Mouse (Mus musculus): ENCODE data around the gene Zfand2b. TPM values are rescaled to one million over a fixed set of nuclear protein-coding genes. Genes with fewer than 3 reads are reported as not detected.

Gene Zfand2b
- polyA plus RNA-seq (2014; fragmentation: Nextera tagmentation; extraction: Ambion mirVana) = 37.0 and 37.6 TPM in 2 replicates

GRCm38 (mm10) chr1:75168472-75169464 lies at the start of gene Zfand2b:
Zfand2b (plus strand) TSS chr1:75168646.
- 1% methylated on average over 54 of the region's 59 CpGs for WGBS
- H3K27me3 ChIP-seq (replicated peaks; ENCODE audit: control insufficient read depth, insufficient read depth, low read length) = no peaks in the 10 kb centered on the region
- peaks cover 7% of the 10 kb centered on the region for H3K4me1 ChIP-seq (ENCODE audit: control insufficient read depth, insufficient read depth, low read length)
- H3K27ac ChIP-seq (replicated peaks; ENCODE audit: low read depth, low read length) = peak within 1 kb of the TSS; percentile 85
- H3K4me2 ChIP-seq (ENCODE audit: low read depth, low read length) = peak within 1 kb of the TSS; percentile 62
- ATAC-seq (ENCODE audit: low read depth) (peak; percentile 97), DNase-seq (ENCODE audit: low spot score) (peak; percentile 97)
- peak within 1 kb of the TSS; percentile 63 for H3K4me3 ChIP-seq (ENCODE audit: low read depth, low read length)
- peaks cover 40% of the 10 kb centered on the region for H3K36me3 ChIP-seq (ENCODE audit: control insufficient read depth, insufficient read depth, low read length)
- H3K9ac ChIP-seq (ENCODE audit: low read depth, low read length) = peak within 1 kb of the TSS; percentile 75
- no peaks in the 10 kb centered on the region for H3K9me3 ChIP-seq (ENCODE audit: control insufficient read depth, low read length)

- H3K9ac ChIP-seq (ENCODE audit: low read depth, low read length) = no peak overlapping the region
- WGBS = 84% methylated on average over 3 of the region's 3 CpGs
- no peak overlapping the region for H3K4me3 ChIP-seq (ENCODE audit: low read depth, low read length)
- no peak overlapping the region for H3K27ac ChIP-seq (replicated peaks; ENCODE audit: low read depth, low read length)
- peaks cover 7% of the 10 kb centered on the region for H3K4me1 ChIP-seq (ENCODE audit: control insufficient read depth, insufficient read depth, low read length)
- no peak for ATAC-seq (ENCODE audit: low read depth)
- no peaks in the 10 kb centered on the region for H3K36me3 ChIP-seq (ENCODE audit: control insufficient read depth, insufficient read depth, low read length)
- DNase-seq (ENCODE audit: low spot score) = no peak
- no peak overlapping the region for H3K4me2 ChIP-seq (ENCODE audit: low read depth, low read length)
- H3K27me3 ChIP-seq (replicated peaks; ENCODE audit: control insufficient read depth, insufficient read depth, low read length) = no peaks in the 10 kb centered on the region
- no peaks in the 10 kb centered on the region for H3K9me3 ChIP-seq (ENCODE audit: control insufficient read depth, low read length)
Observed at GRCm38 (mm10) chr1:75122211-75122610, 46.2 kb upstream of the Zfand2b start.

GRCm38 (mm10) chr1:75124346-75125321 lies 43.8 kb upstream of the Zfand2b start, which contains the start of gene Nhej1:
Nhej1 (minus strand) TSS chr1:75125200.
- Histone ChIP-seq H3K27ac (replicated peaks; ENCODE audit: low read depth, low read length) (peak within 1 kb of the TSS; percentile 96), H3K36me3 (ENCODE audit: control insufficient read depth, insufficient read depth, low read length) (no peaks in the 10 kb centered on the region), H3K9me3 (ENCODE audit: control insufficient read depth, low read length) (no peaks in the 10 kb centered on the region), H3K4me3 (ENCODE audit: low read depth, low read length) (peak within 1 kb of the TSS; percentile 60), H3K4me2 (ENCODE audit: low read depth, low read length) (peak within 1 kb of the TSS; percentile 54), H3K9ac (ENCODE audit: low read depth, low read length) (peak within 1 kb of the TSS; percentile 75), H3K27me3 (replicated peaks; ENCODE audit: control insufficient read depth, insufficient read depth, low read length) (no peaks in the 10 kb centered on the region), H3K4me1 (ENCODE audit: control insufficient read depth, insufficient read depth, low read length) (peaks cover 7% of the 10 kb centered on the region)
- 2% methylated on average over 56 of the region's 56 CpGs for WGBS
- peak; percentile 98 for DNase-seq (ENCODE audit: low spot score)
- ATAC-seq (ENCODE audit: low read depth) = peak; percentile 96

- ATAC-seq (ENCODE audit: low read depth) = no peak
- Histone ChIP-seq H3K27me3 (replicated peaks; ENCODE audit: control insufficient read depth, insufficient read depth, low read length) (no peaks in the 10 kb centered on the region), H3K36me3 (ENCODE audit: control insufficient read depth, insufficient read depth, low read length) (no peaks in the 10 kb centered on the region), H3K4me1 (ENCODE audit: control insufficient read depth, insufficient read depth, low read length) (peaks cover 7% of the 10 kb centered on the region), H3K27ac (replicated peaks; ENCODE audit: low read depth, low read length) (peak overlapping the region; percentile 96), H3K4me3 (ENCODE audit: low read depth, low read length) (peak overlapping the region; percentile 60), H3K4me2 (ENCODE audit: low read depth, low read length) (peak overlapping the region; percentile 54), H3K9me3 (ENCODE audit: control insufficient read depth, low read length) (no peaks in the 10 kb centered on the region), H3K9ac (ENCODE audit: low read depth, low read length) (peak overlapping the region; percentile 75)
- WGBS = 30% methylated on average over 5 of the region's 5 CpGs
- no peak for DNase-seq (ENCODE audit: low spot score)
Observed at GRCm38 (mm10) chr1:75125418-75125817, 43.0 kb upstream of the Zfand2b start.

- Histone ChIP-seq H3K27me3 (replicated peaks; ENCODE audit: control insufficient read depth, insufficient read depth, low read length) (no peaks in the 10 kb centered on the region), H3K9ac (ENCODE audit: low read depth, low read length) (no peak overlapping the region), H3K36me3 (ENCODE audit: control insufficient read depth, insufficient read depth, low read length) (no peaks in the 10 kb centered on the region), H3K9me3 (ENCODE audit: control insufficient read depth, low read length) (no peaks in the 10 kb centered on the region), H3K4me2 (ENCODE audit: low read depth, low read length) (no peak overlapping the region), H3K4me1 (ENCODE audit: control insufficient read depth, insufficient read depth, low read length) (peaks cover 7% of the 10 kb centered on the region), H3K4me3 (ENCODE audit: low read depth, low read length) (no peak overlapping the region), H3K27ac (replicated peaks; ENCODE audit: low read depth, low read length) (no peak overlapping the region)
- ATAC-seq (ENCODE audit: low read depth) (no peak), DNase-seq (ENCODE audit: low spot score) (no peak)
- 63% methylated on average over 3 of the region's 3 CpGs for WGBS
Observed at GRCm38 (mm10) chr1:75128641-75129040, 39.8 kb upstream of the Zfand2b start.

- 65% methylated on average over 12 of the region's 12 CpGs for WGBS
- no peak within 1 kb of the TSS for H3K9ac ChIP-seq (ENCODE audit: low read depth, low read length)
- H3K4me2 ChIP-seq (ENCODE audit: low read depth, low read length) = no peak within 1 kb of the TSS
- no peaks in the 10 kb centered on the region for H3K4me1 ChIP-seq (ENCODE audit: control insufficient read depth, insufficient read depth, low read length)
- ATAC-seq (ENCODE audit: low read depth) (no peak), DNase-seq (ENCODE audit: low spot score) (no peak)
- H3K4me3 ChIP-seq (ENCODE audit: low read depth, low read length) = no peak within 1 kb of the TSS
- H3K36me3 ChIP-seq (ENCODE audit: control insufficient read depth, insufficient read depth, low read length) = peaks cover 30% of the 10 kb centered on the region
- no peaks in the 10 kb centered on the region for H3K27me3 ChIP-seq (replicated peaks; ENCODE audit: control insufficient read depth, insufficient read depth, low read length)
- no peak within 1 kb of the TSS for H3K27ac ChIP-seq (replicated peaks; ENCODE audit: low read depth, low read length)
- H3K9me3 ChIP-seq (ENCODE audit: control insufficient read depth, low read length) = no peaks in the 10 kb centered on the region
Observed at GRCm38 (mm10) chr1:75133421-75134207, 34.8 kb upstream of the Zfand2b start, which contains the start of gene Slc23a3. Slc23a3 (minus strand) TSS chr1:75133890.

- Histone ChIP-seq H3K27me3 (replicated peaks; ENCODE audit: control insufficient read depth, insufficient read depth, low read length) (no peaks in the 10 kb centered on the region), H3K27ac (replicated peaks; ENCODE audit: low read depth, low read length) (no peak overlapping the region), H3K4me3 (ENCODE audit: low read depth, low read length) (no peak overlapping the region), H3K4me1 (ENCODE audit: control insufficient read depth, insufficient read depth, low read length) (peaks cover 10% of the 10 kb centered on the region), H3K36me3 (ENCODE audit: control insufficient read depth, insufficient read depth, low read length) (peaks cover 43% of the 10 kb centered on the region), H3K9ac (ENCODE audit: low read depth, low read length) (no peak overlapping the region), H3K4me2 (ENCODE audit: low read depth, low read length) (no peak overlapping the region), H3K9me3 (ENCODE audit: control insufficient read depth, low read length) (no peaks in the 10 kb centered on the region)
- ATAC-seq (ENCODE audit: low read depth) (no peak), DNase-seq (ENCODE audit: low spot score) (no peak)
- 84% methylated on average over 6 of the region's 6 CpGs for WGBS
Observed at GRCm38 (mm10) chr1:75136293-75136692, 32.2 kb upstream of the Zfand2b start.

All from embryonic facial prominence, embryonic 14.5 days (tissue).